Mouse (Mus musculus): ENCODE measurements at regions not wholly inside any gene's neighbourhood (a gene's known extent, or its start where the extent isn't known, plus 50 kb on each side); places are given as distances from the start of the nearest gene placed in this dataset.

- no peak for DNase-seq
Observed at GRCm38 (mm10) chr1:146185444-146185843, 309.1 kb upstream of the Brinp3 start.

DNA sequence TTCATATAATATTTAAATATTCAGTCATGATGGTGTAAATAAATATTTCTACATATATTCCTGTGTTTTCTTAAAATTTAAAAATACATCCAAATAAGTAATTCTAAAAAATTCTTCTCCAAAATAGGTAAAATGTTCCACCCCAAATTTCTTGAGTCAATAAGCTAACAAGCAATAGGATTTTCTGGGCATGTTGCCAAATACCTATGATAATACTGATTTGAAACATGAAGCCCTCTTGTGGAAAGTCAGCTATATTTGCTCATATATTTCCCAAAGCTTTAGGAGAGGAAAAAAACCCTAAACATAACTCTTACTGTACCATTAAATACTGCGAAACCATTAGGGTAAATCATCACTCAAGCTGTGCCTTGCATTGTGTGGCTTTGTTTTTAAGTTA lies 282.9 kb upstream of the Brinp3 start:
- DNase-seq: no peak

DNA sequence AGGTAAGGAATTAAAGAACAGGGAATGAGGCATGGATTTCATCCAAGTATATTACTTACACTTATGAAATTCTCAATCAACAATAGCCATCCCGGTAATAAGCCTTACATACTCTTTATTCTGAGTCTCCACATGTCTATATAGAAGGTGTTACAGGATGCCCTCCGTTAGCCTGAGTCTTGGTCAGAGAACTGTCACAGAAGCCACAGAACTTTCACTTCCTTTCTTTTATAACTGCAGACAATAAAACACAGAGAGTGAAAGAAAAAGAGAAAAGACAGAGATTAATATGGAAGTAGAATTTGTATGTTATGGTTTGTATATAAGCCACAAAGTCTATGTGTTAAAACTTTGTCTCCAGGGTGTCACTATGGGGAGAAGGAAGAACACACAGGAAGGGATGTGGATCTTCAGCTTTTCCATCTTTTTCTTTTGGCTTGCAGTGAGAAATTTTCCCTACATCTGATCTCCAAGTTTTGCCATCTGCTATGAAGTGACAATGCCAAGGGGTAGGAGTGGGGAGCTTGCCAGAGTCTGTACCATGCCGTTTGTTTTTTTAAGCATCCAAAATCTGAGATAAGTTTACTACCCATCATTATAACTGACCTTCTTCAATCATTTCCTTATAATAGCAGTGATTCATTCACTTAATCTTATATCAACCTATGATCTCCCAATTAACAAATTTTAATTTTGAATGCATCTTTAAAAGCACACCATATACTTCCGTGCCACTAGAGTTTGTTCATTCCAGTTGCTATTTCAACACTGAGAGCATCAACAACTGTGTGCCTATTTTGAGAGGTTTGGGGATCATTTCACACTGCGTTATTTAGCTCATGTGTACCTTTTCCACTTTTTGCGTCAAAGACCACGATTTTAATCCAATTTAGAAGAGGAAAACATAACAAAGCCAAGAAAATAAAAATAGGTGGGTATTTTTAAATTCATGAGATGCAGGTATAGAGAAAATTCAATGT lies 262.8 kb upstream of the Brinp3 start:
- DNase-seq: peak; percentile 68 to 70

- peak; percentile 46 to 49 for DNase-seq
Observed at GRCm38 (mm10) chr1:146260400-146260799, 234.2 kb upstream of the Brinp3 start.

GRCm38 (mm10) chr1:146299031-146299430 lies 195.5 kb upstream of the Brinp3 start:
- no peak for DNase-seq

- no peak for DNase-seq
Observed at GRCm38 (mm10) chr1:146312547-146312946, 182.0 kb upstream of the Brinp3 start.

DNA sequence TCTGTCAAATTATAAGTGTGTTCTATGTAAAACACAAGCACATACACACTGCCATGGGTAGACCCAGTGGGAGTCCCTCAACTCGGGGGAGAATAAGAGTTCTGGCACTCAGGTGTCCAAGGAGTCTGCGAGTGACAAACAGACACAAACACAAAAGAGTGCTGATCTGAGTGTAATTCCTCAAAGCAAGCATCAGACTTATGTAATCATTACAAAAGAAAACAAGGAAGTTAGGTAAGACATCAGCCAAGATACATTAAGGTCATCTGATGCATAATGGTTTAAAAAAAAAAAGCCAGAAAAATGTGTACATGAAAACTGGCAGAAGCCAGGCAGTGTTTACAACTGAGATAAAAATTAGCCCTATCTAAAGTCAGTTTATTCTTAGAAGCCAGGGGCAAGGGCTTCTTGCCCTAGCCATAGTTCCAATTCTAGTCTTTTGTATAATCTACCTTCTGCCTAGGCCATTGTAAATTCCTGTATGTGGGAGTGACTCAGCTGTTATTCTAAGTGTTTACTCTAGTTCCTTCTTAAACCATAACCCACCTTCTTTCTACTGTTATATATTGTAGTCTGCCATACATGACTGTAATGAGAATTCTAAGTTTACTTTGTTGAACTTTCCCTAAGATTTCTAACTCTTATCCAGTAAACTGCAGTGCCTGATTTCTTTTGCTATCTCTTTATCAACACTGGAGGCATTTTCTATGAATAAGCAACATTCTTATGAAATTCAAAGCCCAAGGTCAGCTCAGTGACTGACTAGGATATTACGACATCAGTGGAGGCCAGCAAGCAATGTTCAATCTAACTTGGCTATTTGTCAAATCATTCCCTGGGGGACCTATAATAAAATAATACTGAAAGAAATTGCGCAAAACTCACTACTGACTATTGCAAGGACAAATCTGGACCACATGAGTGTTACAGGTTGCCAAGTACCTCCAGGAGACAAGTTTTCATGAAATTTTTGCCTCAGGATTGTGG lies 178.1 kb upstream of the Brinp3 start:
- no peak for DNase-seq

DNA sequence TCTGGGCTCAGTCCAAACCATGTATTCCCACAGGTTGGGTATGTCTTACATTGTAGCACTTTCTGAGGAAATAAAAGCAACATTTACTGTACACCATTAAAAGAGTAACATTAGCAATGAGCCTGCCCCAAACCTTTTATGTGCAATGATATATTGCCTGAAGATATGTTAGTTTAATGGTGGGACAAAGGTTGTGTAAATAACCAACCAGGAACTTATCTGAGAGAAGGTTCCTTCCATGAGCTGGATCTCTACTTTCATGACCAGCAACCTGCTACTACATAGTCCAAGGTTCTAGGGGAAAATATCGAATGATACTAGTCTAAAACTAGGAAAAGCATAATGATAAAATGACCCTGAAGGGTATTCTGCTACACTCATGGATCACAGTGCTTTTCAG lies 172.5 kb upstream of the Brinp3 start:
- no peak for DNase-seq

DNA sequence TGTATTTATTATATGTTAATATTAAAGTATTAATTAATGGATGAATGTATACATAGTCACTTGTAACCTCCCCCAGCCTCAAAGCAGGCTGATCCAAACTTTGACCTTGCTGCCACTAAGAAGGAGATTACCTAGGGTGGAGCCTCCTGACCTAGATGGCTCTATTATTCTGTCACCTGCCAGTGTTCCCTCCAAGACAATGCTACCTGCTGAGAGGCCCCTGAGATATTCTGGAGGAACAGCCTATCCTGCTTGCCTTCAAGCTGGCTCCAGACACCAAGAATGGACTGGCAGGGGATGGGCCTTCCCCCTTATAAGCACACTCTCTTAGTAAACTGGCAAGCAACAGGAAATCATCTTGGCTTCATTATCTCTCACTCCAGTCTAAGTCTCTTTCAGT lies 171.7 kb upstream of the Brinp3 start:
- no peak for DNase-seq

- no peak for DNase-seq
Observed at GRCm38 (mm10) chr1:146337049-146337448, 157.5 kb upstream of the Brinp3 start.

GRCm38 (mm10) chr1:146356964-146357363 lies 137.6 kb upstream of the Brinp3 start:
- no peak for DNase-seq

GRCm38 (mm10) chr1:146358301-146358700 lies 136.3 kb upstream of the Brinp3 start:
- no peak for DNase-seq

DNA sequence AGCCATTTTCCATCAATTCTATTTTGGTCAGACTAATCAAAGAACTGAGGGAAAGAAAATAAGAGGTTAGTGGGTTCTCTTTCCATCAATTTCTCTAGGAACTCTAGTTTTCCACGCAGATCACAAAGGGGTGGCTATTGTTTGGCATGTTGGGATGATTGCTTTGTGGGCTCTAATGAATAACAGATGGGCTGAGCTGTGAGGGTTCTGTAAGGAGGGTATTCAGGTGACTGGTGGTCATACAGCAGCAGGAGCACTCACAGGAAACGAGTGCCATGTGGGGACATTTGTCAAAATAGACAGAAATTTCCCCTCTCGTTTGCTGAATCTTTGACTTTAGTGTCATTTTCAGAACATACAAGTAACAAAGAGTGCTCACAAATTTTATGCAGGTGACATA lies 134.9 kb upstream of the Brinp3 start:
- DNase-seq: no peak

DNA sequence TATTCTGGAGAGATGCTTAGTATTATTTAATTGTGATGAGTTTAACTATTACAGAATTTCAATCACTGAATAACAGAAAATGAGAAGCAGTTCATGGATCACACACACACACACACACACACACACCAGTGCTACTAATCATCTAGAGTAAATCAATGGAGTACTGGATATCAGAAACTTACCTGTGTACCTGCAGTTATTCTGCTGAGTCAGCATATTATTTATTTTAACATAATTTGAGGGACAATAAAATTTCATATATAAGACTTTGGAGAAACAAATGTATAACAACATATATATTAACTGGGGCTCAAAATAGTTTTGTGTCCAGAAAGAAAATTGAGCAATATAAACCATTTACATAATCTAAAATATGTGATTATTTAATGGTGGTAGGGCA lies 134.4 kb upstream of the Brinp3 start:
- no peak for DNase-seq

DNA sequence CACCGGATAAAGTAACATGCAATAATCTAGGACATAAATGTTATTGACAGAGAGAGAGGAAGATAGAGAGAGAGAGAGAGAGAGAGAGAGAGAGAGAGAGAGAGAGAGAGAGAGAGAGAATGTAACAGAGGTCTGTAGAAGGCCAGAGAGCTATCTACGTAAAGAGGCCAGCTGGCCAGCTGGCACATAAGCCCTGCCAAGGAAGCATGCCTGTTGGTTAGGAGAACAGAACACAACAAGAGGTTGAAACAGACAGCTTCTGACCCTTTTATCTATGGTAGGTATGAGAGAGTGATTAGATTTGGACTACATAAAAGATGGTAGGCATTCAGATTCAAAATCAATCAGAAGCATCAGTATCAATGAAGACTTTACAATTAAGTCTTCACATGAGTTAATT lies 130.8 kb upstream of the Brinp3 start:
- peak; percentile 15 to 19 for DNase-seq

All from cerebellum, adult 18-20 months (tissue).